Mouse (Mus musculus) small intestine, adult 2 months (tissue): ENCODE measurements around the gene Ssx2ip.

Experiments used
- CTCF ChIP-seq: fragments of 200-500 bp; IDR thresholded peaks from 2 replicates; pipeline ENCODE4 v1.5.1; 2012; ENCODE audit warnings: low read depth, mild to moderate bottlenecking, control low read depth, inconsistent platforms, low read length, moderate library complexity, mixed read lengths; ENCODE audit not compliant: insufficient replicate concordance, insufficient read length; ENCODE audit errors: extremely low read depth
- POLR2A ChIP-seq: fragments of 200-500 bp; IDR thresholded peaks from 2 replicates; pipeline ENCODE4 v1.6.1; 2012; ENCODE audit warnings: low read depth, mild to moderate bottlenecking, control low read depth, inconsistent platforms, low read length, moderate library complexity

DNA sequence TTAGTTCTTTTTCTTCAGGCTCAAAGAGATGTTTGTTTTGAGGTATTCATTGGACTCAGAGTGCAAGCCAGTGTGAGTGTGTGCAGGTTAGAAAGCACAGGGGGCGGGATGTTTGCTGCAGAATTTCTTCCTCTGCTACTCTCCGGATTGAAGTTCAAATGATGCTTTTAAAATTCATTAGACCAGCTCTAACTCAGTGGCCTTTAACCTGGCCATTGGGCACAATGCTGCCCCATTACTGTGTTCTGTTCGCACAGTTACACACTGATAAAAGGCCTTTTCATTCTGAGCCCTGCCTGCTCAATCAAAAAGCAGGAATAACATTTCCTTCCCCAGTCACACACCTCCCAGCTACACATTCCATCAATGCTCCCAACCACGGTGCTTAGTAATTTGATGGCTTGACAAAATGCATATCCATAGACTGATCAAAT, 29.2 kb upstream of the Ssx2ip start:
- TF ChIP-seq POLR2A (no peak), CTCF (no peak)
